Mouse (Mus musculus) cerebellum, adult 8-10 months (tissue): ENCODE measurements around the gene Olfr632.
"Not testable (repeated sequence)": the region's sequence is repeated elsewhere in the genome, so short reads cannot be mapped to it uniquely, and the experiment has no call there.

ENCODE experiments used
- DNase-seq: peaks from one replicate; pipeline ENCODE4 v3.0.0; 2022

Gene Olfr632

DNA sequence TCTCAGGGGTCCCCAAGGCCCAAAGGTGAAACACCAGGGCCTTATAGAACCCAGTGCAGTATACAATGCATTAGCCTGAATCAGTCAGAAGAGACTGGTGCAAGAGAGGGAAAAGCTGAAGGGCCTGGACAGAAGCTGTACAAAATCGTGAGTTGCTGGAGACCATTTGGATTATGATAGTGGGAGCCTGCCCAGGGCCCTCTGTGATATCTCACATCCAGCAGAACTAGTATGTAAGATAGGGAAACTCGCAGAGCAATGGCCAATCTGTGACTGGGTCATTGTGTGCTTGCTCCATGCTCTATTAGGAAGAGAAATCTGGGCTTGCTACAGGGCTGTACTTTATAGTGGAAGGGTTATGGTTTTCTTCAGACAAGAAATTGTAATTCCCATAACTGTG is at the start of gene Olfr632:
Gene Olfr632, plus strand, starts transcription at position 84 of the 400 bp plus-strand sequence.
- DNase-seq: no peak

DNA sequence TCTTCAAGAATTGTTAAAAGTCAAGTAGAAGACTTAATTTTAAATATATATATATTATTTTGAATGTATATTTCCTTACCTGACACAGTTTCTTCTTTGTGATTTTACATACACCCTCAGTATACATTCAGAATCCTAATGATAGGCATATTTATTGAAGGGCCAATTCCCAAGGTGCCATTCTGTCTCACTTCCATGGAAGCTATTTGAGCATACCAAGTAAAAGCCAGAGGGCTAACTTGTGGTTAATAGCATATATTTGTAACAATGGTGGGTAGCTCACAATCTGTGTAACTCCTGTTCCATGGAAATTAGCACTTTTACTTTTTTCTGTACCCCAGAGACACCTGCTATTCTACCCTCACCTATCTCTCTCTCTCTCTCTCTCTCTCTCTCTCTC is 48.0 kb upstream of the Olfr632 start, which contains the start of gene Olfr66:
Gene Olfr66, minus strand, starts transcription at position 101 of the 400 bp plus-strand sequence.
- no peak for DNase-seq

DNA sequence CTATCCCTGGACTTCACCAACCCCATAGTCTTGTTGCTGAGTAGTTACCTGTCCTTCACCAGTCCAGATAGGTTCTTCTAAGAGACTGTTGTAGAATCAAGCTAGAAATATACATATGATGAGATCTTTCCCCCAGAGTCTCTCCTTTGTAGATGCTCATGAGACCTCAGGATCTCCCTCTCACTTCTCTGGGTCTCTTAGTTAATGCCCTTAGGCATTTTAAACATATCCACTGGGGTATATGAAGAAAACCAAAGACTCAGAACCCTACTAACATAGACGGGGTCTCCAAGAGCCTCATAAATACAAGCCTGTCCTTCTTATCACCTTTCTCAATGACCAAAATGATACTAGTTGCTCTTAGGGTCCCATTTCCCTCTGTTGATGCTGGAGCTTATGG is 39.8 kb upstream of the Olfr632 start, which contains the start of gene Olfr64:
Gene Olfr64, minus strand, starts transcription at position 101 of the 400 bp plus-strand sequence.
- DNase-seq: no peak

DNA sequence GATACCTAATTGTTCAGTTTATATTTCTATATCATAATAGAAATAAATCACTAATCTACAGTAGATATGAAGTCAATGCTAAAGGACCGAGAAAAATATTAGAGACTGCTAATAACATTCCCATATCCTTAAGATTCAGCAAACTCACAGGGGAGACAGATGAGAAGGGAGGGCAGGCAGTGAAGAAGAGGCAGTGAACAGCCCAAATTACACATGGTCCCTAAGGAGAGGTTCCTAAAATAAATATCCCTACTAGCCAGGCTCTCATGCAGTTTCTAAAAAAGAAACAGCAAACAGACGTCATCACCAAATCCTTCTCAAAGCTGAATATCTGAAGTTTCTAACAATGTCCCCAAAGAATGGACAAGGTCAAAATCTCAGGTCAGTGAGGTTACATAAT is 31.0 kb upstream of the Olfr632 start, which contains the start of gene Olfr65:
Gene Olfr65, plus strand, starts transcription at position 301 of the 400 bp plus-strand sequence.
- DNase-seq: no peak

DNA sequence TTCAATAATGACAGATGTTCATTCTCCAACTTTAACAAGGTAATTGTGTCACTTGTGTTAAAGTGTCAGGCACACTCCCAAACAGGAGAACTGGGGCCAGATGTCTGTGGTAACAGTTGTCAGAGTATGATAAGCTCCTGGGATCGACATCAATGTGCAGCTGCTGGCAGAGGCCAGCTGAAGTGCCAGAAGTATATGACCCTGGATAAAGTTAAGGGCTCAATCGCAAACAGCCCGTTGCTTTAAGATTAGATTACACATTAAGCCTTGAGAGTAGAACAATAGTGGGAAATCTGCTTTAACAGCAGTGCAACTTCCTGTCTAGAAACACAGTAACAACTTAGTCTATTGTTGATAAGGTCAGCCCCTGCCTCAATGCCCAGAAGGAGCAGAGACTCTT is 24.1 kb upstream of the Olfr632 start:
- DNase-seq: no peak

GRCm38 (mm10) chr7:103912969-103913511 is 21.1 kb upstream of the Olfr632 start:
- no peak for DNase-seq

DNA sequence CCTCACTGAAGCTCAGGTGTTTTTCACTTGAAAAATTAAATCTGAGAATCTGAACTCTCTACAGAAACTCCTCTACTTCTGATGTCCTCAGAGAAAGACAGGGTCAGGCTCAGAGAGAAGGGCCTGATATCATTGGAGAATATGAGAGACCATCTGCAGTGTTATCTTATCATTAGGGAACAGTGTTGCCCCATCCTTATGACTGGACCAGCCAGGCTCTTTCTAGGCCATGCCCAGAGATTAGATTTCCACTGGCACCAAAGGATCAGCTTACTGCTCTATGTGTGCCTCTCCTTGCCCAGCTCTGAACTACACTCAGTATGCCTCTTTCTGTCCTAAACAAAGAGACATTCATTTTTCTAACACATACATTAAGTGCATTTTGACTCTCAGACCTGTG is 18.8 kb upstream of the Olfr632 start:
- no peak for DNase-seq

DNA sequence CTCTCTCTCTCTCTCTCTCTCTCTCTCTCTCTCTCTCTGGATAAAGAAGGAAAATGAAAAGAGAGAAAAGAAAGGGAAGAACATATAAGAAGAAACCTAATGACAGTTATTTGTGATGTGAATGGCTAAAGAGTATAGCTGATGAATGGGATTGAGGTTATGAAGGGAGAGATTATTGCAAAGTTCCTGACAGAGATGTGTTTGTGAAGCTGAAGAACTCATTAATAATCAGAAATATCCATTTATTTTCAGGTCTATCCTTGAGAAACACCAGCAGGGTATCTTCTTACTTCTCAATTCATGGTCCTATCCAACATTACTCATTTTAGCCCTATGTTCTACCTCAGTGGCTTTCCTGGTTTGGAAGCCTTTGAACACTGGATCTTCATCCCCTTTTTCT is 5.6 kb upstream of the Olfr632 start, which contains the start of gene Olfr631:
Gene Olfr631, plus strand, starts transcription at position 301 of the 400 bp plus-strand sequence.
- no peak for DNase-seq

DNA sequence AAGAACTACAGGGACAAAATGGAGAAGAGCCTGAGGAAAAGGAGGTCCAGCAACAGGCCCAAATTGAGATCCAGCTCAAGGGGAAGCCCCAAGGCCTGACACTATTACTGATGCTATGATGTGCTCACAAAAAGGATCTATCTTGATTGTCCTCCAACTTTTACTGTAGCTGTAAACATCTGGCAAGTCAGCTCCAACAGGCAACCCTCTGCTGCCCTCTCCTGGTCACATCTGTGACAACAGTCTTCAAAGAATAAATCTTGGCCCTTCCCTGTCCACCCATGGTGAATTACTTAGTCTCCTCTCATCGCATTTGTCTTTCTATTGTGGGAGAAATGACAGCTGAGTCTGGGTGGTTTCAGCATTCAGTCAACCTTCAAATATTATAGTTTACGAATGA is 8.6 kb downstream of the Olfr632 start:
- DNase-seq: no peak

GRCm38 (mm10) chr7:103944137-103944536 is 10.0 kb downstream of the Olfr632 start, which contains the start of gene Olfr633:
Gene Olfr633, plus strand, starts transcription at chr7:103944437.
- DNase-seq: no peak

DNA sequence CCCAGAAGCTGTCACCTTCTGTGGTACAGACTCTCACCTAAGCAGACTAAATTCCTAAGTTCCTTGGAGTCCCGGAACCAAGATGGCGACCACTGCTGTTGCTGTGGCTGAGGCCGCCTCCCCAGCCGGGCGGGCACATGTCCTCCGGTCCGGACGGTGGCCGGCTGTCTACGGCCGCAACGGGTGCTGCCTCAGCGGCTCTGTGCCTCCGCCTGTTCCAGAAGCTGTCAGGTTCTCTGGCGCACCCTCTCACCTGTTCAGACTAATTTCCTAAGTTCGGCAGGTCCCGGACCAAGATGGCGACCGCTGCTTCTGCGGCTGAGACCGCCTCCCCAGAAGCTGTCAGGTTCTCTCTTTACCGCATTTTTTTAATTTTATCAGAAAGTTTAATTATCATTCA is 32.7 kb downstream of the Olfr632 start:
- not testable (repeated sequence) for DNase-seq

DNA sequence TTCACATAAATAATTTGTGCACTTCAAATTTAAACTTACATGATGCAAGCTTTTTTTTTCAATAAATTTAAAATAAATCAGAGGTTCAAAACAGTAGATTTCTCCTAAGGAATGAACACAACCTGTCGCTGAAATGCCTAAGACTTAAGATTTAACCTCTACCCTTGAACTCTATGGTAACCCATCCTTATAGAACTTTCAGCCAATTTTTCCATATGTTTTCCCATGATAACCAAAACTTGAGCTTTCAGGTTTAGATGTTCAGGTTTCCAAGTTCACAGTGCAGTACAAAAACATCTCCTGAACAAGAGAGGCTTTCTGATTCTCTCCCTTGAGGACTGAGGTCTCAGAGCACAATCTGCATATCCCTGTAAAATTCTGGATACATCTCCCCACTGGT is 36.7 kb downstream of the Olfr632 start, which contains the start of gene Olfr635:
Gene Olfr635, plus strand, starts transcription at position 301 of the 400 bp plus-strand sequence.
- no peak for DNase-seq

DNA sequence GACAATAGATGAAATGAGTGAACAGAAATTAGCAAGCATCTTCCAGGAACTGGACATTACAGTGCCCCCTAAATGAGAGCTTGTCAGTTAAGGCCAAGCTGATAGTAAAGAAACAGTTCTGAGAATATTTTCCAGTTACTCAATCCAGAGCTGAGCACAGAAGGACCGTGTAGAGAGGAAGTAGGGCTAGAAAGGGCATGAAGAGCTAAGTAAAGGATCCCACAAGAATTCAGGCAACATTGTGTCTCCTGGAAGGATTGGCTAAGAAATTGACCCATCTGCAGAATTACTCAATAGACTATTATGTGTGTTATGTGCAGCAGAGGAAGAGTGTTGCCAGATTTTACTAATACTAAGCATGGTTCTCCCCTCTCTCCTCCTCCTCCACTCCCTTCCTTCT is 37.6 kb downstream of the Olfr632 start:
- no peak for DNase-seq
